Mouse (Mus musculus) liver, adult 2 months (tissue): Measurements from ENCODE around the gene Pgam1. TPM values are rescaled to one million over a fixed set of nuclear protein-coding genes. Genes with fewer than 3 reads are reported as not detected.

ENCODE experiments used
- DNase-seq: peaks from one replicate; pipeline ENCODE4 v3.0.0-alpha.2; 2011; ENCODE audit warnings: low read depth, low spot score; ENCODE audit errors: extremely low read depth
- H3K27ac ChIP-seq: fragments of 200-500 bp; replicated peaks from 2 replicates; pipeline ENCODE4 v1.5.1; 2012; ENCODE audit warnings: low read depth, mild to moderate bottlenecking, control low read depth, inconsistent platforms, low read length; ENCODE audit not compliant: insufficient read depth
- H3K27me3 ChIP-seq: fragments of 200-500 bp; 2 replicates; pipeline ENCODE4 v1.6.1; 2012; ENCODE audit warnings: mild to moderate bottlenecking, moderate library complexity, low read length, inconsistent platforms; ENCODE audit not compliant: control insufficient read depth, insufficient read depth
- H3K36me3 ChIP-seq: fragments of 200-500 bp; 2 replicates; pipeline ENCODE4 v1.6.1; 2012; ENCODE audit warnings: low read length, inconsistent platforms; ENCODE audit not compliant: control insufficient read depth, insufficient read depth
- H3K4me1 ChIP-seq: fragments of 200-500 bp; 2 replicates; pipeline ENCODE4 v1.6.1; 2011; ENCODE audit warnings: low read length; ENCODE audit not compliant: control insufficient read depth, insufficient read depth
- H3K4me3 ChIP-seq: fragments of 200-500 bp; 2 replicates; pipeline ENCODE4 v1.5.1; 2011; ENCODE audit warnings: low read depth, mild to moderate bottlenecking, control low read depth, low read length, moderate library complexity; ENCODE audit not compliant: insufficient read depth
- H3K79me2 ChIP-seq: fragments of 200-500 bp; 2 replicates; pipeline ENCODE4 v1.6.1; 2012; ENCODE audit warnings: inconsistent platforms, mild to moderate bottlenecking, low read length, moderate library complexity; ENCODE audit not compliant: control insufficient read depth, insufficient read depth
- H3K9ac ChIP-seq: fragments of 200-500 bp; 2 replicates; pipeline ENCODE4 v1.6.1; 2012; ENCODE audit warnings: low read depth, mild to moderate bottlenecking, control low read depth, inconsistent platforms, low read length
- CTCF ChIP-seq: fragments of 200-500 bp; IDR thresholded peaks from 2 replicates; pipeline ENCODE4 v1.5.1; 2011; ENCODE audit warnings: low read depth, low read length, control low read depth
- POLR2A ChIP-seq: fragments of 200-500 bp; IDR thresholded peaks from 2 replicates; pipeline ENCODE4 v1.6.1; 2011; ENCODE audit warnings: low read length, control low read depth; ENCODE audit not compliant: insufficient read depth; ENCODE audit errors: extremely low read depth
- WGBS: fragments of 180-500 bp; shearing (Covaris S2); methylation state at CpG from one replicate; pipeline ENCODE4 v1.1.7; 2018; 5-methylcytosine and 5-hydroxymethylcytosine counted together
- polyA plus RNA-seq: library from polyadenylated mRNA; depleted of rRNA; stranded (reverse); fragments of >200 nt; gene quantifications from 2 replicates; pipeline ENCODE4 v1.2.3, GENCODE M21; 2012
- total RNA-seq: library from RNA; depleted of rRNA; stranded (reverse); fragments of >200 nt; gene quantifications from 2 replicates; pipeline ENCODE4 v1.2.3, GENCODE M21; 2014

Gene Pgam1
- total and polyA plus RNA-seq, 2 experiments = 108 to 195 TPM

GRCm38 (mm10) chr19:41932686-41933085 lies 21.0 kb downstream of the Pgam1 start:
- Histone ChIP-seq H3K4me3 (peak overlapping the region; percentile 94), H3K79me2 (peaks cover 6% of the 10 kb centered on the region; the same call in 1 of the 2 replicates), H3K27me3 (no peaks in the 10 kb centered on the region), H3K4me1 (peaks cover 6% of the 10 kb centered on the region), H3K9ac (peak overlapping the region; percentile 77), H3K36me3 (peaks cover 7% of the 10 kb centered on the region; the same call in 1 of the 2 replicates), H3K27ac (no peak overlapping the region; the same call in 1 of the 2 replicates)
- WGBS = under 1% methylated on average over 28 of the region's 28 CpGs
- DNase-seq = no peak
- TF ChIP-seq CTCF (no peak), POLR2A (no peak)

DNA sequence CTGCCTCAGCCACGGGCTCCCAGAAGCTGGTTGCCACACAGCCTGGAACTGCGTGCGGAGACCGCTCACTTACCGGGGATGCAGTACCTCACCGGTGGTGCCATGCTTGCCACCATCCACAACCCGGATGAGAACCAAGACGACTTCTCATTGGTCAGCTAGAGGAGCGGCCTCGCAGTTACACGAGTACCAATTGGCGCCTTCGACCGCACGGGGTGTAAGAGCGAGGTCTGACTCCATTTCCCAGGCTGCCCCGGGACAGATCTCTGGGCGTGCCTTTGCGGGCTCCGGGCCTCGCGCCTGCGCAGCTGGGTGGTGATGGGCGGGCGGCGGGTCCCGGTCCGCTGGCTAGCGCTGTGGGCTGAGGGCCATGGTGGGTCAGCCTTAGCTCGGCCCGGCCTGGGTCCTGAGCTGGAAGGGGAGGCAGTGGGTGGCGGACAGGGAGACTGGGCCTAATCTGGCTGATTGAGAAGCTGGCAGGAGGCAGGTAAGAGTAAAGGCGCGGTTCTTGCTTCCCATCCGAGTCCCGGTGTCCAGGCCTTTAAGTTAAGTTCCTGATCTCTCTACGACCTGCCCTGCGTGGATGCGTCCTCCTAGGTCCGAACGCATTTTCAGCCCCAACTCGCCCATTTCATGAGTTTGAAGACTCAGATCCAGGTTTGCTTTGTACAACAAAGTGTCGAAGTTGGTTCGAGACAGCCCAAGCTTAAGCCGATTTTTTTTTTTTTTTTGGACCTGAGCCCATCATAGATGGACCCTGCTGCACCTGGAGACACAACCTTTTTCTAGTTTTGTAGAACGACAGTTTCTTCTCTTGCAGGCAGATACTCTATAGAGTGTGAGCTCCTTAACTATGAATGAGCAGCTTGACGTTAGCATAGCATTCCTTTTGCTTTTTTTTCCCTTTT lies 21.7 kb downstream of the Pgam1 start, which contains the start of the genes Exosc1 and Zdhhc16:
TSS of gene Exosc1 (minus strand) at position 245 of the 908 bp plus-strand sequence.
TSS of gene Zdhhc16 (plus strand) at position 302 of the 908 bp plus-strand sequence.
- peak; percentile 95 for DNase-seq
- Histone ChIP-seq H3K4me3 (peak within 1 kb of the TSS; percentile 95), H3K79me2 (peaks cover 6% of the 10 kb centered on the region; the same call in 1 of the 2 replicates), H3K27me3 (no peaks in the 10 kb centered on the region), H3K9ac (peak within 1 kb of the TSS; percentile 93), H3K4me1 (peaks cover 6% of the 10 kb centered on the region), H3K36me3 (peaks cover 4% of the 10 kb centered on the region; the same call in 1 of the 2 replicates), H3K27ac (peak within 1 kb of the TSS; percentile 51)
- TF ChIP-seq POLR2A (peak; percentile 50), CTCF (no peak)
- WGBS = under 1% methylated on average over 47 of the region's 47 CpGs

- H3K4me1 ChIP-seq = peaks cover 6% of the 10 kb centered on the region
- no peaks in the 10 kb centered on the region for H3K27me3 ChIP-seq
- H3K27ac ChIP-seq = no peak overlapping the region
- DNase-seq = no peak
- TF ChIP-seq POLR2A = no peak
- no peak for TF ChIP-seq CTCF
- H3K4me3 ChIP-seq = peak overlapping the region; percentile 95; the same call in 1 of the 2 replicates
- WGBS = 25% methylated on average over 6 of the region's 6 CpGs
- H3K9ac ChIP-seq = no peak overlapping the region
- peaks cover 6% of the 10 kb centered on the region; the same call in 1 of the 2 replicates for H3K79me2 ChIP-seq
- H3K36me3 ChIP-seq = peaks cover 7% of the 10 kb centered on the region; the same call in 1 of the 2 replicates
Measured at GRCm38 (mm10) chr19:41934124-41934523, 22.4 kb downstream of the Pgam1 start.

- DNase-seq = no peak
- peaks cover 6% of the 10 kb centered on the region; the same call in 1 of the 2 replicates for H3K79me2 ChIP-seq
- no peak overlapping the region for H3K4me3 ChIP-seq
- H3K9ac ChIP-seq = no peak overlapping the region
- peaks cover 19% of the 10 kb centered on the region for H3K36me3 ChIP-seq
- H3K27me3 ChIP-seq = no peaks in the 10 kb centered on the region
- WGBS = 98% methylated on average over 1 of the region's 1 CpGs
- peaks cover 6% of the 10 kb centered on the region for H3K4me1 ChIP-seq
- no peak overlapping the region for H3K27ac ChIP-seq
- TF ChIP-seq POLR2A (no peak), CTCF (no peak)
Measured at GRCm38 (mm10) chr19:41935921-41936320, 24.2 kb downstream of the Pgam1 start.

- Histone ChIP-seq H3K9ac (no peak overlapping the region), H3K4me1 (peaks cover 3% of the 10 kb centered on the region; the same call in 1 of the 2 replicates), H3K27me3 (no peaks in the 10 kb centered on the region), H3K27ac (no peak overlapping the region), H3K4me3 (no peak overlapping the region), H3K79me2 (peaks cover 3% of the 10 kb centered on the region; the same call in 1 of the 2 replicates), H3K36me3 (peaks cover 33% of the 10 kb centered on the region)
- no peak for TF ChIP-seq POLR2A
- TF ChIP-seq CTCF = no peak
- DNase-seq = no peak
- WGBS = 89% methylated on average over 5 of the region's 5 CpGs
Measured at GRCm38 (mm10) chr19:41938539-41938938, 26.8 kb downstream of the Pgam1 start.
